ENCODE assay signal across 8 mouse cellular contexts in genomic region chr13:48546330-48546917, GRCm38 (mm10). TPM values are rescaled to one million over a fixed set of nuclear protein-coding genes. Genes with fewer than 3 reads are reported as not detected.
DNase-seq lines count a peak whose midpoint lies in the region; ATAC-seq and TF ChIP-seq lines count a peak whose summit lies in the region.

No protein-coding gene starts in this region.

- ATAC-seq in forebrain, postnatal 0 days: peak; percentile 97
- peak; percentile 97 for ATAC-seq in lung, embryonic 15.5 days (ENCODE audit: borderline replicate concordance, extremely low read depth, low FRiP score, low TSS enrichment)

- H3K4me3 ChIP-seq in MEL (ENCODE audit: control insufficient read depth in 1 of 2, insufficient read depth in 1 of 2, low read depth in 2 of 2, low read length in 2 of 2): peak overlapping the region; percentile 69 to 90
- H3K4me3 ChIP-seq in cerebellum, adult 2 months (replicated peaks; ENCODE audit: insufficient read depth, low read depth, low read length): peak overlapping the region; percentile 72
- H3K4me3 ChIP-seq in forebrain, postnatal 0 days (ENCODE audit: low read depth, low read length): peak overlapping the region; percentile 100
- H3K4me3 ChIP-seq in lung, embryonic 15.5 days: peak overlapping the region; percentile 76

- H3K4me2 ChIP-seq in forebrain, postnatal 0 days (ENCODE audit: low read depth): peak overlapping the region; percentile 57
- peak overlapping the region; percentile 51 for H3K4me2 ChIP-seq in lung, embryonic 15.5 days

- no peak for TF ChIP-seq RAD21 in MEL (IDR thresholded peaks at IDR 0.05; ENCODE audit: low read depth, low read length)

- TF ChIP-seq CTCF in MEL (IDR thresholded peaks at IDR 0.05 in 2 of 3, conservative IDR thresholded peaks at IDR 0.05 in 1 of 3; ENCODE audit: control insufficient read depth in 1 of 3, insufficient read depth in 1 of 3, low read depth in 2 of 3, low read length in 3 of 3, poor library complexity in 1 of 3, severe bottlenecking in 1 of 3): 0 out of 6 replicates have a peak, but pooled peaks of 1 of the 3 experiments have one; percentile 1
- TF ChIP-seq CTCF in cerebellum, adult 2 months (IDR thresholded peaks at IDR 0.05; ENCODE audit: borderline replicate concordance, insufficient read depth, low read depth, low read length): no peak
- TF ChIP-seq CTCF in forebrain, postnatal 0 days (IDR thresholded peaks at IDR 0.05; ENCODE audit: low read depth): peak; percentile 32

- peak overlapping the region; percentile 96 for H3K27ac ChIP-seq in MEL (ENCODE audit: control insufficient read depth, low read depth, low read length)
- peak overlapping the region; percentile 97 for H3K27ac ChIP-seq in cerebellum, adult 2 months (ENCODE audit: insufficient read depth, low read length)
- H3K27ac ChIP-seq in forebrain, postnatal 0 days (ENCODE audit: low read depth, low read length): peak overlapping the region; percentile 100
- peak overlapping the region; percentile 99 for H3K27ac ChIP-seq in lung, embryonic 15.5 days

- H3K4me1 ChIP-seq in MEL (ENCODE audit: control insufficient read depth in 1 of 2, insufficient read depth in 2 of 2, low read length in 2 of 2): peaks cover 17 to 40% of the 10 kb centered on the region in 2 experiments
- H3K4me1 ChIP-seq in cerebellum, adult 2 months (ENCODE audit: control insufficient read depth, insufficient read depth, low read length): peaks cover 3% of the 10 kb centered on the region; the same call in 1 of the 2 replicates
- peaks cover 4% of the 10 kb centered on the region; the same call in 1 of the 2 replicates for H3K4me1 ChIP-seq in forebrain, postnatal 0 days (ENCODE audit: insufficient read depth)
- peaks cover 29% of the 10 kb centered on the region for H3K4me1 ChIP-seq in lung, embryonic 15.5 days

- peaks cover 0 to 50% of the 10 kb centered on the region in 2 experiments; a peak in 3 of 4 replicates for H3K36me3 ChIP-seq in MEL (ENCODE audit: control insufficient read depth in 1 of 2, insufficient read depth in 2 of 2, low read length in 2 of 2)
- H3K36me3 ChIP-seq in forebrain, postnatal 0 days (ENCODE audit: insufficient read depth): no peaks in the 10 kb centered on the region
- H3K36me3 ChIP-seq in lung, embryonic 15.5 days: no peaks in the 10 kb centered on the region

- WGBS in cerebellum, adult 2 months: under 1% methylated on average over 72 of the region's 72 CpGs
- under 1% methylated on average over 68 of the region's 72 CpGs for WGBS in forebrain, postnatal 0 days
- WGBS in lung, embryonic 15.5 days: under 1% methylated on average over 71 of the region's 72 CpGs

- H3K9me3 ChIP-seq in MEL (replicated peaks; ENCODE audit: insufficient read depth, low read length): no peaks in the 10 kb centered on the region
- no peaks in the 10 kb centered on the region for H3K9me3 ChIP-seq in forebrain, postnatal 0 days (ENCODE audit: low read length)
- H3K9me3 ChIP-seq in lung, embryonic 15.5 days: no peaks in the 10 kb centered on the region

- peak overlapping the region; percentile 99 for H3K9ac ChIP-seq in MEL (ENCODE audit: control insufficient read depth, low read depth, low read length, poor library complexity, severe bottlenecking)
- peak overlapping the region; percentile 99 for H3K9ac ChIP-seq in forebrain, postnatal 0 days
- peak overlapping the region; percentile 97 for H3K9ac ChIP-seq in lung, embryonic 15.5 days

- H3K79me2 ChIP-seq in MEL (ENCODE audit: control insufficient read depth, insufficient read depth, low read length, poor library complexity): peaks cover 33% of the 10 kb centered on the region

- TF ChIP-seq POLR2A in MEL (IDR thresholded peaks at IDR 0.05; ENCODE audit: control insufficient read depth in 1 of 2, insufficient read depth in 1 of 2, low read depth in 1 of 2, low read length in 2 of 2, poor library complexity in 1 of 2): peak; percentile 89 to 91
- TF ChIP-seq POLR2A in cerebellum, adult 2 months (IDR thresholded peaks at IDR 0.05; ENCODE audit: borderline replicate concordance, insufficient read depth, low read length): peak; percentile 36

- H3K27me3 ChIP-seq in MEL (ENCODE audit: control insufficient read depth in 1 of 2, insufficient read depth in 2 of 2, low read length in 2 of 2): no peaks in the 10 kb centered on the region
- no peaks in the 10 kb centered on the region for H3K27me3 ChIP-seq in cerebellum, adult 2 months (ENCODE audit: control insufficient read depth, insufficient read depth, low read length)
- H3K27me3 ChIP-seq in forebrain, postnatal 0 days (ENCODE audit: insufficient read depth, low read length): no peaks in the 10 kb centered on the region
- no peaks in the 10 kb centered on the region for H3K27me3 ChIP-seq in lung, embryonic 15.5 days

- DNase-seq in MEL (ENCODE audit: low read depth, low spot score): peak; percentile 99
- peak; percentile 100 for DNase-seq in cerebellum, adult 2 months
- DNase-seq in forebrain, postnatal 0 days: peak; percentile 99
- peak; percentile 100 for DNase-seq in heart, postnatal 4 days
- peak; percentile 99 to 100 for DNase-seq in layer of hippocampus, adult 8-10 months (ENCODE audit: low spot score in 2 of 2)
- DNase-seq in ovary, adult 18-20 months (ENCODE audit: low spot score): peak; percentile 100
- peak; percentile 97 for DNase-seq in thymus, postnatal 0 days (ENCODE audit: low spot score)

- TF ChIP-seq EP300 in MEL (IDR thresholded peaks at IDR 0.05; ENCODE audit: low read depth in 1 of 2, low read length in 2 of 2): no peak

TF ChIP-seq in MEL, 35 proteins besides CTCF, POLR2A, EP300 and RAD21 (continues in another document):
- peak; percentile 48; the same call in 1 of the 2 replicates for TF ChIP-seq NRF1 (IDR thresholded peaks at IDR 0.05; ENCODE audit: insufficient read depth, low read depth, low read length, poor library complexity, severe bottlenecking)
- peak; percentile 19; the same call in 1 of the 2 replicates for TF ChIP-seq E2F4 (IDR thresholded peaks at IDR 0.05; ENCODE audit: borderline replicate concordance, low read depth, low read length)
- TF ChIP-seq HCFC1 (IDR thresholded peaks at IDR 0.05; ENCODE audit: low read depth, low read length): peak; percentile 74
- TF ChIP-seq TAL1 (IDR thresholded peaks at IDR 0.05; ENCODE audit: low read length): no peak
- peak; percentile 99 for TF ChIP-seq MAX (IDR thresholded peaks at IDR 0.05; ENCODE audit: low read length)
- no peak for TF ChIP-seq ZC3H11A (IDR thresholded peaks at IDR 0.05; ENCODE audit: low read depth, low read length)
- TF ChIP-seq POLR2AphosphoS2 (IDR thresholded peaks at IDR 0.05; ENCODE audit: low read length): peak; percentile 92
- TF ChIP-seq BHLHE40 (IDR thresholded peaks at IDR 0.05; ENCODE audit: borderline replicate concordance, low read depth, low read length): no peak
- TF ChIP-seq ETS1 (IDR thresholded peaks at IDR 0.05; ENCODE audit: low read depth, low read length): no peak
- TF ChIP-seq MAZ (IDR thresholded peaks at IDR 0.05; ENCODE audit: low read depth, low read length): peak; percentile 79; the same call in 1 of the 2 replicates
- peak; percentile 85 for TF ChIP-seq NELFE (IDR thresholded peaks at IDR 0.05; ENCODE audit: low read depth, low read length)
- TF ChIP-seq USF1 (IDR thresholded peaks at IDR 0.05; ENCODE audit: low read depth, low read length): peak; percentile 99
- peak; percentile 91 for TF ChIP-seq MXI1 (IDR thresholded peaks at IDR 0.05; ENCODE audit: low read depth, low read length)
- no peak for TF ChIP-seq CHD1 (IDR thresholded peaks at IDR 0.05; ENCODE audit: low read depth, low read length)
- TF ChIP-seq JUND (IDR thresholded peaks at IDR 0.05; ENCODE audit: low read depth, low read length): no peak
- TF ChIP-seq GATA1 (IDR thresholded peaks at IDR 0.05; ENCODE audit: low read depth, low read length): no peak
- no peak for TF ChIP-seq UBTF (IDR thresholded peaks at IDR 0.05; ENCODE audit: borderline replicate concordance, insufficient read depth, low read depth, low read length)
- no peak for TF ChIP-seq SMC3 (IDR thresholded peaks at IDR 0.05; ENCODE audit: low read depth, low read length)
- TF ChIP-seq GABPA (IDR thresholded peaks at IDR 0.05; ENCODE audit: low read depth, low read length): no peak
- peak; percentile 68 for TF ChIP-seq CHD2 (IDR thresholded peaks at IDR 0.05; ENCODE audit: low read length)
- TF ChIP-seq MYC (IDR thresholded peaks at IDR 0.05; ENCODE audit: low read depth, low read length): peak; percentile 79
- TF ChIP-seq TCF12 (IDR thresholded peaks at IDR 0.05; ENCODE audit: low read depth, low read length): peak; percentile 63
- TF ChIP-seq SIN3A (IDR thresholded peaks at IDR 0.05; ENCODE audit: low read length): 0 out of 2 replicates have a peak, but pooled peaks have one; percentile 22
- TF ChIP-seq MEF2A (IDR thresholded peaks at IDR 0.05; ENCODE audit: extremely low read depth, insufficient replicate concordance, low read depth, low read length, poor library complexity, severe bottlenecking): no peak

RNA-seq across cellular contexts. Expression of gene A830005F24Rik, which starts 33.1 kb away (rescaled TPM):
- total RNA-seq in MEL (2012; rRNA removed): 0.42 and 0.73 TPM in 2 replicates
- polyA plus RNA-seq in MEL (2012; ENCODE audit: insufficient read depth in 1 of 2, insufficient read length in 2 of 2, low read depth in 1 of 2, low replicate concordance in 2 of 2, missing spikeins in 1 of 2): under 1 TPM in 1 of 2 experiments, not detected in 1; 0.70 TPM
- polyA plus RNA-seq in cerebellum, adult 2 months (2012; rRNA removed): 1.6 and 1.9 TPM in 2 replicates
- total RNA-seq in forebrain, postnatal 0 days (2014; rRNA removed): 0.67 and 0.85 TPM in 2 replicates
- polyA plus RNA-seq in forebrain, postnatal 0 days (2015; fragmentation: Nextera tagmentation; extraction: Ambion mirVana): 0.93 and 2.6 TPM in 2 replicates
- total RNA-seq in heart, postnatal 4 days (2021): not detected
- 1 to 10 TPM; 1.2 to 3.4 (median 2.1) TPM for total RNA-seq in layer of hippocampus, adult 8-10 months (2022)
- polyA plus RNA-seq in lung, embryonic 15.5 days (2015; fragmentation: Nextera tagmentation; extraction: Ambion mirVana): 0.79 and 1.1 TPM in 2 replicates
- 1.4 and 1.7 TPM in 2 replicates for polyA plus RNA-seq in thymus, postnatal 0 days (2015; fragmentation: Nextera tagmentation; extraction: Ambion mirVana)

RNA-seq across cellular contexts. Expression of gene Zfp169, which starts 33.2 kb away (rescaled TPM):
- 5.9 and 6.5 TPM in 2 replicates for total RNA-seq in MEL (2012; rRNA removed)
- polyA plus RNA-seq in MEL (2012; ENCODE audit: insufficient read depth in 1 of 2, insufficient read length in 2 of 2, low read depth in 1 of 2, low replicate concordance in 2 of 2, missing spikeins in 1 of 2): 1 to 10 TPM in 1 of 2 experiments, not detected in 1; 3.6 TPM
- polyA plus RNA-seq in cerebellum, adult 2 months (2012; rRNA removed): 15.2 and 15.5 TPM in 2 replicates
- total RNA-seq in forebrain, postnatal 0 days (2014; rRNA removed): 17.0 and 36.6 TPM in 2 replicates
- polyA plus RNA-seq in forebrain, postnatal 0 days (2015; fragmentation: Nextera tagmentation; extraction: Ambion mirVana): 2.7 and 4.0 TPM in 2 replicates
- total RNA-seq in heart, postnatal 4 days (2021): 1 to 10 TPM; 5.8 to 6.2 TPM
- 10 to 100 TPM; 21.4 to 27.6 (median 23.2) TPM for total RNA-seq in layer of hippocampus, adult 8-10 months (2022)
- polyA plus RNA-seq in lung, embryonic 15.5 days (2015; fragmentation: Nextera tagmentation; extraction: Ambion mirVana): 3.6 and 3.7 TPM in 2 replicates
- polyA plus RNA-seq in thymus, postnatal 0 days (2015; fragmentation: Nextera tagmentation; extraction: Ambion mirVana): 3.6 and 4.2 TPM in 2 replicates

Comparison
In these comparisons a context has a peak if more than half of its experiments do, and no peak if none do; other contexts are left out.
1. Peak in every context shown above with its lines: DNase-seq, ATAC-seq, H3K4me3 ChIP-seq and H3K27ac ChIP-seq.